Mouse (Mus musculus) urinary bladder, adult 2 months (tissue): ENCODE data around the gene Tmem25. TPM values are rescaled to one million over a fixed set of nuclear protein-coding genes. Genes with fewer than 3 reads are reported as not detected.

Source experiments
- DNase-seq: peaks from one replicate; pipeline ENCODE4 v3.0.0; 2022; ENCODE audit warnings: low spot score
- polyA plus RNA-seq: library from polyadenylated mRNA; depleted of rRNA; stranded (reverse); fragments of >200 nt; gene quantifications from 2 replicates; pipeline ENCODE4 v1.2.3, GENCODE M21; 2012; rRNA removed

Tmem25 gene
- 6.9 and 8.3 TPM in 2 replicates for polyA plus RNA-seq

GRCm38 (mm10) chr9:44799102-44799957, at the start of gene Tmem25:
Tmem25 (minus strand) TSS chr9:44799307.
- peak; percentile 78 for DNase-seq

GRCm38 (mm10) chr9:44847446-44847845, 48.3 kb upstream of the Tmem25 start:
- no peak for DNase-seq

- DNase-seq: no peak
These were observed 42.1 kb upstream of the Tmem25 start for GRCm38 (mm10) chr9:44841241-44841640.

GRCm38 (mm10) chr9:44836439-44836838, 37.3 kb upstream of the Tmem25 start:
- peak; percentile 51 for DNase-seq

GRCm38 (mm10) chr9:44832356-44832755, 33.2 kb upstream of the Tmem25 start:
- no peak for DNase-seq

GRCm38 (mm10) chr9:44830506-44830905, 31.4 kb upstream of the Tmem25 start:
- no peak for DNase-seq

GRCm38 (mm10) chr9:44828944-44829343, 29.8 kb upstream of the Tmem25 start:
- DNase-seq: no peak

GRCm38 (mm10) chr9:44826660-44827059, 27.6 kb upstream of the Tmem25 start:
- DNase-seq: no peak

- no peak for DNase-seq
These were observed 21.1 kb upstream of the Tmem25 start for GRCm38 (mm10) chr9:44819920-44820827.

- no peak for DNase-seq
These were observed 18.4 kb upstream of the Tmem25 start for GRCm38 (mm10) chr9:44817522-44817921.

GRCm38 (mm10) chr9:44814179-44814578, 15.1 kb upstream of the Tmem25 start:
- DNase-seq: no peak

- DNase-seq: no peak
These were observed 11.2 kb upstream of the Tmem25 start for GRCm38 (mm10) chr9:44810316-44810715.

GRCm38 (mm10) chr9:44807778-44808177, 8.7 kb upstream of the Tmem25 start:
- no peak for DNase-seq

GRCm38 (mm10) chr9:44807141-44807540, 8.0 kb upstream of the Tmem25 start:
- DNase-seq: no peak

- DNase-seq: no peak
These were observed 6.4 kb upstream of the Tmem25 start for GRCm38 (mm10) chr9:44805536-44805935.

GRCm38 (mm10) chr9:44804678-44805077, 5.6 kb upstream of the Tmem25 start:
- DNase-seq: no peak

- DNase-seq: no peak
These were observed 3.8 kb upstream of the Tmem25 start, which contains the start of gene Ttc36 for GRCm38 (mm10) chr9:44802808-44803450. Ttc36 (minus strand) TSS chr9:44803072.

- DNase-seq: no peak
These were observed 2.6 kb upstream of the Tmem25 start for GRCm38 (mm10) chr9:44801669-44802068.

GRCm38 (mm10) chr9:44799958-44800324, 834 bp upstream of the Tmem25 start:
- DNase-seq: no peak

- no peak for DNase-seq
These were observed 809 bp downstream of the Tmem25 start for GRCm38 (mm10) chr9:44798298-44798697.

GRCm38 (mm10) chr9:44792842-44793241, 6.3 kb downstream of the Tmem25 start:
- no peak for DNase-seq
